Mouse (Mus musculus): ENCODE data around the gene Atxn1. TPM values are rescaled to one million over a fixed set of nuclear protein-coding genes. Genes with fewer than 3 reads are reported as not detected.

The Atxn1 gene
- polyA plus RNA-seq, 1 experiment from 2014 or later: 5.9 TPM

DNA sequence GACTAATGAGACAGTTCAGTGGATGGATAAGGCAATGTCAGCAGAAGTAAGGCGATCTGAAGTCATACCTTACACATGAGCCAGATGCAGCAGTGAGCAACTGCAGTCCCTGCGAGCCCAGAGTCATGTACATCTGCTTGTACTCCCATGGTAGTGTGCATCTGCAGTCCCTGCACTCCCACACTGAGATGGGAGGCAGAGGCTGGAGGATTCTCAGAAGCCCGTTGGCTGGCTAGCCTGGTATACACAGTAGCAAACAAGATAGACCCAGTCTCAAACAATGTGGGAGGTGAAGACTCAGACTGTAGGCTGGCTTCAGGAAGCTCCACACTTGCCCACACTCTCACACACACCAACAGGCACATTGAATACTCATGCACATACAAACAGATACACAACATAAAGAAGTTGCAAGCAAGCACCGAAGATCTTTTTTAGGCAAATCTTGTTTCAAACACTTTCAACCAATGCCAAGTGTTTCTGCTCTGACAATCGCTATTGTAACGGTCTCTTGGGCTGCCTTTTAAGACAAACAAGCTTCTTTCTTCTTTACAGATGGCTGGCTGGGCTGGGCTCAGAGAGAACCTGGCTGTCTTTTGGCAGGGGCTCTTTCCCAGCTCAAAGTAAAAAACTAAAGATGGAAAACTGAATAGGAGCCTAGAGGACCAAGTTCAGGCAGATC lies 89.0 kb downstream of the Atxn1 start:
- Histone ChIP-seq H3K4me2 (replicated peaks; ENCODE audit: low read depth, low read length) (no peak overlapping the region), H3K4me3 (ENCODE audit: low read length) (no peak overlapping the region), H3K27me3 (ENCODE audit: insufficient read depth, low read length) (no peaks in the 10 kb centered on the region), H3K27ac (ENCODE audit: low read length) (no peak overlapping the region), H3K36me3 (ENCODE audit: insufficient read depth, low read length) (no peaks in the 10 kb centered on the region), H3K4me1 (ENCODE audit: insufficient read depth, low read length) (peaks cover 25% of the 10 kb centered on the region), H3K9ac (replicated peaks; ENCODE audit: low read length) (no peak overlapping the region), H3K9me3 (ENCODE audit: low read length) (no peaks in the 10 kb centered on the region)
- no peak for ATAC-seq (ENCODE audit: low FRiP score, low TSS enrichment)
- 69% methylated on average over 6 of the region's 6 CpGs for WGBS

DNA sequence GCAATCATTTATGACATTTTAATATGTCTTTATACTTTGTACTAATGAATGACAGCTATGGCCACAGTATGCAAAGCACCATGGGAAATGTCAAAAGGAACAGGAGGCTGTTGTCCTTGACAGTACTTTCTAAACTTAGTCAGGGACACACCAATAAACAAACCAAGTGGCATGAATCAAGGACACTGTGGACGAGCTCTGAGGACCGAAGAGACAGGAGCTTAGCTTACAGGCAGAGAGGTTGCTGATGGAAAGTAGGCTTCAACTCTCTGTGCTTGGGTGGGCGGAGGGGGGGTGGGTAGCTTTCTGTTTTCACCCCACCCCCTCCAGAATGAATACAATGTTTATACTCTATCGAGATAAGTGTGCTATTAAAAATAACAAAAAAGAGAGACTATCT lies 90.6 kb downstream of the Atxn1 start:
- Histone ChIP-seq H3K4me1 (ENCODE audit: insufficient read depth, low read length) (peaks cover 14% of the 10 kb centered on the region), H3K9me3 (ENCODE audit: low read length) (no peaks in the 10 kb centered on the region), H3K36me3 (ENCODE audit: insufficient read depth, low read length) (no peaks in the 10 kb centered on the region), H3K4me2 (replicated peaks; ENCODE audit: low read depth, low read length) (no peak overlapping the region), H3K27ac (ENCODE audit: low read length) (no peak overlapping the region), H3K27me3 (ENCODE audit: insufficient read depth, low read length) (no peaks in the 10 kb centered on the region), H3K4me3 (ENCODE audit: low read length) (no peak overlapping the region), H3K9ac (replicated peaks; ENCODE audit: low read length) (no peak overlapping the region)
- WGBS: 90% methylated on average over 4 of the region's 4 CpGs
- no peak for ATAC-seq (ENCODE audit: low FRiP score, low TSS enrichment)

DNA sequence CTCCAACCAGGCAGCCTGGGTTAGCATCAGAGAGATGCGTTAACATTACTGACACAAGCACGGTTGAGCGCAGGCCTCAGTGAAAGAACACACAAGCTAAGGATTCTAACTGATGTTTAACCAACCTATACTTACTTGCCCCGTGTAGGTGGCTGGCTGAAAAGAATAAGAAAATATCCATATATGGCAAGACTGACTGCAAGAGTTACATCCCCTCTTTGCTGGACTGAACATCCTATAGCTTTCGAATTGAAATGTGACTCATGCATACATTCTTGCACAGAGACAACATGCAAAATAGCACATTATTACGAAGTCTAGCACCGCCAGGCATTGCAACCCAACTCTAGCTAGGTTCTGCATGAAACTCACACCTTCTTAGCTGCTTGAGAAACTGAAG lies 91.8 kb downstream of the Atxn1 start:
- Histone ChIP-seq H3K36me3 (ENCODE audit: insufficient read depth, low read length) (no peaks in the 10 kb centered on the region), H3K9me3 (ENCODE audit: low read length) (no peaks in the 10 kb centered on the region), H3K4me1 (ENCODE audit: insufficient read depth, low read length) (peaks cover 14% of the 10 kb centered on the region), H3K27ac (ENCODE audit: low read length) (no peak overlapping the region), H3K9ac (replicated peaks; ENCODE audit: low read length) (no peak overlapping the region), H3K4me2 (replicated peaks; ENCODE audit: low read depth, low read length) (no peak overlapping the region), H3K4me3 (ENCODE audit: low read length) (no peak overlapping the region), H3K27me3 (ENCODE audit: insufficient read depth, low read length) (no peaks in the 10 kb centered on the region)
- no peak for ATAC-seq (ENCODE audit: low FRiP score, low TSS enrichment)
- WGBS: 82% methylated on average over 7 of the region's 7 CpGs

DNA sequence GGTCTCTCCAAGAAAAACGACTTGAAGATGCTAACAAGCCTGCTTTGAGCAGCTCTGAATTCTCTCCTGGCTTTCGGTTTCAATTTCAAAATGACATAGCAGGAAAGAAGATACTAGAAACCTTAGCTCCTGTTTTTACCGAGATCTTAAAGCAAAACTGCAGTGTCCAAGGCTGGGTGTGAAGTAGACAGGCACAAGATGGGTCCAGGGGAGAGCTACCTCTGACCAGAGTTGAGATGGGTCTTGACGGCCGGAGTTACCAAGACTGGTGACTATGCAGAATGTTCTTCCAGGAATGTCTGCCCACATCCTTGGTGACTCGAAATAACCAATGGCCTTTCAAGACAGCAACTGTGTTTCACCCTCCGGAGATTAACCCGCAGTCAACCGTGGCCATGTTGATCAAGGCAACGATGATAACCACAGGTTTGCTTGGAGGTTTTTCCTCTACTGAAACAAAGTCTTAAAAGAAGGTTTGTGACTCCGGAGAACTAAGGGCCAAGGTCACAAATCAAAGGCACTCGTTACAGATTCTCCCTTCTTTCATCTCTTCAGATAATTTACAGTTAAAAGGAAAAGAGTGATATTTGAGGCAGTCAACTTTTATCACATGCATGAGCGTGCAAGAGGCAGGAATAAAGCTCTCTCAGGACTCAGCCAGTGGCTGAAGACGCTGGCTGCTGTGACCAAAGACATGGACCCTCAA lies 92.6 kb downstream of the Atxn1 start:
- Histone ChIP-seq H3K4me1 (ENCODE audit: insufficient read depth, low read length) (peaks cover 14% of the 10 kb centered on the region), H3K27me3 (ENCODE audit: insufficient read depth, low read length) (no peaks in the 10 kb centered on the region), H3K4me2 (replicated peaks; ENCODE audit: low read depth, low read length) (peak overlapping the region; percentile 2), H3K36me3 (ENCODE audit: insufficient read depth, low read length) (no peaks in the 10 kb centered on the region), H3K27ac (ENCODE audit: low read length) (0 out of 2 replicates have a peak overlapping the region, but pooled peaks have one; percentile 30), H3K9me3 (ENCODE audit: low read length) (no peaks in the 10 kb centered on the region), H3K9ac (replicated peaks; ENCODE audit: low read length) (no peak overlapping the region), H3K4me3 (ENCODE audit: low read length) (peak overlapping the region; percentile 2; the same call in 1 of the 2 replicates)
- ATAC-seq (ENCODE audit: low FRiP score, low TSS enrichment): no peak
- WGBS: 54% methylated on average over 14 of the region's 14 CpGs

DNA sequence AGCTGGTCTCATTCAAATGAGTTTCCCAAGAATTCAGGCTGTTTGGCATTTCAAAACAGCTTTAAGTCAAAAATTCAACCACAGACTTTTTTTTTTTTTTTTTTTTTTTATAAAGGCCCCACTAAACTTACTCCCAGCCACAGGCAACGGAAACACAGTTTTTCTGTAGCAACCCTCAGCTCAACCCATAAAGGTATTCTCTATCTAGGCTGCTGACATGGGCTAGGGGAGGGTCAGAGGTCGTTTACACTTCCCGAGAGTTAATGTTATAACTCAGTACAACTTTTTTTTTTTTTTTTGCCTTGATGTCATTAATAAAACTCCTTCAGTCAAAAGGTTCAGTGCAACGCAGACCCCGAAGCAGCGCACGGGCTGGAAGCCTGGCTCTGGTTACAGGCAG lies 93.3 kb downstream of the Atxn1 start:
- no peak for ATAC-seq (ENCODE audit: low FRiP score, low TSS enrichment)
- Histone ChIP-seq H3K4me3 (ENCODE audit: low read length) (no peak overlapping the region), H3K9me3 (ENCODE audit: low read length) (no peaks in the 10 kb centered on the region), H3K4me2 (replicated peaks; ENCODE audit: low read depth, low read length) (peak overlapping the region; percentile 2; the same call in 1 of the 2 replicates), H3K27ac (ENCODE audit: low read length) (no peak overlapping the region), H3K36me3 (ENCODE audit: insufficient read depth, low read length) (no peaks in the 10 kb centered on the region), H3K27me3 (ENCODE audit: insufficient read depth, low read length) (no peaks in the 10 kb centered on the region), H3K4me1 (ENCODE audit: insufficient read depth, low read length) (peaks cover 14% of the 10 kb centered on the region), H3K9ac (replicated peaks; ENCODE audit: low read length) (no peak overlapping the region)
- 33% methylated on average over 7 of the region's 7 CpGs for WGBS

DNA sequence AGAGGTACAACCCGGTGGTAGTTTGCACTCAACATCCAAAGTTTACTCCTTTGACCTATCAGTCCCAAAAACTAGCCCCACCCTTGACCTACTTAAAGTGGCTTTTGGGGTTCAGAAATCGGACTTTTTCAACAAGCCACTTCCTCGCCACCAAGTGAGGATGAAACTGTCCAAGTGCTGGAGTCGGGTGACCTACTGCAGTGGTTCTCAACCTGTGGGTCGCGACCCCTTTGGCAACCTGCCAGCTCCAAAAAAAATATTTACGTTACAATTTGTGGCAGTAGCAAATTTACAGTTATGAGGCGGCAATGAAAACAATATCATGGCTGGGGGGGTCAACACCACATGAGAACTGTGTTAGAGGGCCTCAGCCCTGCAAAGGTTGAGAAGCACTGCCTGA lies 95.9 kb downstream of the Atxn1 start:
- Histone ChIP-seq H3K36me3 (ENCODE audit: insufficient read depth, low read length) (no peaks in the 10 kb centered on the region), H3K9me3 (ENCODE audit: low read length) (no peaks in the 10 kb centered on the region), H3K27ac (ENCODE audit: low read length) (no peak overlapping the region), H3K4me3 (ENCODE audit: low read length) (no peak overlapping the region), H3K4me1 (ENCODE audit: insufficient read depth, low read length) (peaks cover 14% of the 10 kb centered on the region), H3K4me2 (replicated peaks; ENCODE audit: low read depth, low read length) (no peak overlapping the region), H3K9ac (replicated peaks; ENCODE audit: low read length) (no peak overlapping the region), H3K27me3 (ENCODE audit: insufficient read depth, low read length) (no peaks in the 10 kb centered on the region)
- ATAC-seq (ENCODE audit: low FRiP score, low TSS enrichment): no peak
- WGBS: 70% methylated on average over 8 of the region's 8 CpGs

DNA sequence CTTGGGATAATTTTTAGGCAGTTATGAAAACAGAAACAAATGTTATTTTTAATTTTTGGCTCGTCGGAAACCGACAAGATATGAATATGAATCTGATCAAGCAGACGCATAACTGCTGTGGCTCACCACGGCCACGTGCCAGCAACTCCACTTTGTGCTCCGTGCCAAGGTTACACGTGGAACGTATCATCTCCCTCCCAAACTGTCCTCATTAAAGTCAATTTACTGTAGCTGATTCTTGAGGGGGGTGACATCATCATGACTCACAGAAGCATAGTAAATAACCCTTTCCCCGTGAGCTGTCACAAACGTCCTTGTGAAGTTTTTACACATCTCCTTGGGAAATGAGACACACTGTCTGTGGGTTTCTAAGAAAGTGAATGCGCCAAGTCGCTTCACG lies 97.5 kb downstream of the Atxn1 start:
- Histone ChIP-seq H3K9me3 (ENCODE audit: low read length) (no peaks in the 10 kb centered on the region), H3K36me3 (ENCODE audit: insufficient read depth, low read length) (no peaks in the 10 kb centered on the region), H3K4me1 (ENCODE audit: insufficient read depth, low read length) (peaks cover 7% of the 10 kb centered on the region), H3K4me2 (replicated peaks; ENCODE audit: low read depth, low read length) (no peak overlapping the region), H3K9ac (replicated peaks; ENCODE audit: low read length) (no peak overlapping the region), H3K27me3 (ENCODE audit: insufficient read depth, low read length) (no peaks in the 10 kb centered on the region), H3K4me3 (ENCODE audit: low read length) (no peak overlapping the region), H3K27ac (ENCODE audit: low read length) (no peak overlapping the region)
- 0 out of 2 replicates have a peak, but pooled peaks have one; percentile 19 for ATAC-seq (ENCODE audit: low FRiP score, low TSS enrichment)
- 60% methylated on average over 14 of the region's 14 CpGs for WGBS

DNA sequence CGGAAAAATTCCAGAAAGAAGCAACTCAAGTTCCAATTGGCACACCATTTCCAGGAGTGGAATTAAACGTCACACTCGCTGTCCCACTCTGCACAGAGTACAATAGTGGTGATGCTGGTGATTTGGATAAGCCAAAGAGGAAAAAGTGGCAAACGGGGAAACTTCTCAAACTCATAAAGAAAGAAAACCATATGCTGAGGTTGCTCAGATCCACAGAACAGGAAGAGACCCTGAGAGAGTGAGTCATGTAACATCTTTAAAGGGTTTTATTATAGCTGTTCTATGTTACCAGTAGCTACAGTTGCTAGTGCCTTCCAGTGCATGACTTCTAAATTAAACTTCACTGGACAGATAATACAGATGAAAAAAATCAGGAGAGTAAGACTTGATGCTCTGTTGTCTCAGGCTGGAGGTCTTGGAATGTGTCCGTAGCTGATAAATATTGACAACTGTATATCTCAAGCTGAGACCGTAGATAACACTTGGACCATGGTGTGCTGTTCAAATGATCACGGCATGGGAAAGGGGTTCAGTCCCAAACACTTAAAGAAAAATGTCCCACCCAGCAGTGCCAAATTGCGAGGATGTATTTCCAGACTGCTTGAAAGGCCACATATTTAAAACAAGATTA lies 98.1 kb downstream of the Atxn1 start:
- 83% methylated on average over 8 of the region's 8 CpGs for WGBS
- H3K4me2 ChIP-seq (replicated peaks; ENCODE audit: low read depth, low read length): no peak overlapping the region
- H3K36me3 ChIP-seq (ENCODE audit: insufficient read depth, low read length): no peaks in the 10 kb centered on the region
- no peaks in the 10 kb centered on the region for H3K27me3 ChIP-seq (ENCODE audit: insufficient read depth, low read length)
- H3K9ac ChIP-seq (replicated peaks; ENCODE audit: low read length): no peak overlapping the region
- H3K9me3 ChIP-seq (ENCODE audit: low read length): no peaks in the 10 kb centered on the region
- no peak overlapping the region for H3K27ac ChIP-seq (ENCODE audit: low read length)
- H3K4me3 ChIP-seq (ENCODE audit: low read length): no peak overlapping the region
- peaks cover 4% of the 10 kb centered on the region; the same call in 1 of the 2 replicates for H3K4me1 ChIP-seq (ENCODE audit: insufficient read depth, low read length)
- ATAC-seq (ENCODE audit: low FRiP score, low TSS enrichment): no peak

DNA sequence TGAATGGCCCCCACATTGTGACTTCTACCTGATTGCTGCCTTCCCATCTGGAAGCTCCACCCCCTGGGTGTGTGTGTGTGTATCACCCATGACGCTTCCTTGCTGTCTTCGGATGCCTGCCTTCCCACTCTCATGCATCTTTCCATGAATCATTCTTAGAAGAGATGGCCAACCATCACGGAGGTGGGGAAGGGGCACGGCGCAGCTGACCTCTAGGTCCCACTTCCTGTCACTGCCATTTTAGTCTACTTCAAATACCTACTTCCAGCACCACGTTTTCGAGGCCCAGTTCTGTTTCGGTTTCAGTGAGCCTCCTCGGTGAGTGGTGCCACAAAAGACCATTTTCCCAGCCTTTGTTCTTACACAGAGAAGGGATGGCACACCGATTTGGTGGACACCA lies 99.2 kb downstream of the Atxn1 start:
- no peak overlapping the region for H3K4me2 ChIP-seq (replicated peaks; ENCODE audit: low read depth, low read length)
- no peaks in the 10 kb centered on the region for H3K27me3 ChIP-seq (ENCODE audit: insufficient read depth, low read length)
- 92% methylated on average over 10 of the region's 10 CpGs for WGBS
- no peaks in the 10 kb centered on the region for H3K9me3 ChIP-seq (ENCODE audit: low read length)
- no peak for ATAC-seq (ENCODE audit: low FRiP score, low TSS enrichment)
- H3K36me3 ChIP-seq (ENCODE audit: insufficient read depth, low read length): no peaks in the 10 kb centered on the region
- H3K4me1 ChIP-seq (ENCODE audit: insufficient read depth, low read length): 0 out of 2 replicates have a peak, but pooled peaks cover 3% of the 10 kb centered on the region
- no peak overlapping the region for H3K27ac ChIP-seq (ENCODE audit: low read length)
- H3K9ac ChIP-seq (replicated peaks; ENCODE audit: low read length): no peak overlapping the region
- H3K4me3 ChIP-seq (ENCODE audit: low read length): no peak overlapping the region

DNA sequence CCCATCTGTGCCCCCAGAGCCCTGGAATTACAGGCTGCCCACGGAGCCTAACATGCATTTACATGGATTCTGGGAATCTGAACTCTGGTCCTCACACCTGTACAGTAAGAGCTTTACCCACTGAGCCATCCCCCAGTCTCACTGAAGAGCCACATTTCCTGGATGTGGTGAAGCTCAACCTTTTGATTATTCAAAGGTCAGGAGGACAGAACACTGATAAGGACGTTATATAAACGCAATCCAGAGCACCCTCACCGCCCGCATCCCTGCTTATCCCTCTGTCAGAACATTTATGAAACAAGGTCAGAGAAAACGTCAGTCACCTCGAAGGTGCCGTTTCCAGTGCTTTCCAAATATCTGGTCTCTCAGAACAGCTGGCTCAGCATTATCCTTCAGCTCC lies 101.0 kb downstream of the Atxn1 start:
- ATAC-seq (ENCODE audit: low FRiP score, low TSS enrichment): no peak
- Histone ChIP-seq H3K4me1 (ENCODE audit: insufficient read depth, low read length) (0 out of 2 replicates have a peak, but pooled peaks cover 3% of the 10 kb centered on the region), H3K27me3 (ENCODE audit: insufficient read depth, low read length) (no peaks in the 10 kb centered on the region), H3K27ac (ENCODE audit: low read length) (no peak overlapping the region), H3K4me3 (ENCODE audit: low read length) (no peak overlapping the region), H3K36me3 (ENCODE audit: insufficient read depth, low read length) (no peaks in the 10 kb centered on the region), H3K9ac (replicated peaks; ENCODE audit: low read length) (no peak overlapping the region), H3K4me2 (replicated peaks; ENCODE audit: low read depth, low read length) (no peak overlapping the region), H3K9me3 (ENCODE audit: low read length) (no peaks in the 10 kb centered on the region)
- 84% methylated on average over 8 of the region's 8 CpGs for WGBS
